Mouse (Mus musculus) heart, adult 2 months (tissue): ENCODE measurements around the gene Ap2m1. TPM values are rescaled to one million over a fixed set of nuclear protein-coding genes. Genes with fewer than 3 reads are reported as not detected.
A peak's percentile ranks its signal among the peaks of the same experiment; 100 is the strongest.

Experiments
- DNase-seq, 2 experiments: peaks; one replicate each; pipeline ENCODE4 v3.0.0; 2021
- H3K27ac ChIP-seq: fragments of 200-600 bp; 2 replicates; pipeline ENCODE4 v1.8.1; 2022
- H3K27me3 ChIP-seq: fragments of 200-500 bp; 2 replicates; pipeline ENCODE4 v1.6.1; 2012; ENCODE audit warnings: mild to moderate bottlenecking, low read length, inconsistent platforms, mixed read lengths; ENCODE audit not compliant: control insufficient read depth, insufficient read depth
- H3K36me3 ChIP-seq: fragments of 200-500 bp; 2 replicates; pipeline ENCODE4 v1.6.1; 2012; ENCODE audit warnings: low read length, inconsistent platforms; ENCODE audit not compliant: control insufficient read depth, insufficient read depth
- H3K4me1 ChIP-seq: fragments of 200-500 bp; 2 replicates; pipeline ENCODE4 v1.6.1; 2011; ENCODE audit warnings: low read length; ENCODE audit not compliant: control insufficient read depth, insufficient read depth
- H3K4me3 ChIP-seq: fragments of 200-600 bp; 2 replicates; pipeline ENCODE4 v1.8.1; 2022
- H3K79me2 ChIP-seq: fragments of 200-500 bp; replicated peaks from 2 replicates; pipeline ENCODE4 v1.6.1; 2012; ENCODE audit warnings: mild to moderate bottlenecking, inconsistent platforms, low read length, moderate library complexity, mixed read lengths; ENCODE audit not compliant: control insufficient read depth, insufficient read depth
- H3K9ac ChIP-seq: fragments of 200-500 bp; 2 replicates; pipeline ENCODE4 v1.6.1; 2012; ENCODE audit warnings: low read depth, mild to moderate bottlenecking, control low read depth, inconsistent platforms, low read length, mixed read lengths
- CTCF ChIP-seq: fragments of 200-600 bp; IDR thresholded peaks from 2 replicates; pipeline ENCODE4 v1.8.1; 2022; ENCODE audit warnings: antibody characterized with exemption, mild to moderate bottlenecking, moderate library complexity
- EP300 ChIP-seq: fragments of 200-500 bp; IDR thresholded peaks from 2 replicates; pipeline ENCODE4 v1.6.1; 2011; ENCODE audit warnings: low read depth, low read length, control low read depth; ENCODE audit not compliant: insufficient read depth
- POLR2A ChIP-seq: fragments of 200-500 bp; IDR thresholded peaks from 2 replicates; pipeline ENCODE4 v1.6.1; 2011; ENCODE audit warnings: mild to moderate bottlenecking, low read depth, low read length, control low read depth; ENCODE audit not compliant: insufficient read depth
- WGBS: fragments of 180-500 bp; shearing (Covaris S2); methylation state at CpG from one replicate; pipeline ENCODE4 v1.1.7; 2018; 5-methylcytosine and 5-hydroxymethylcytosine counted together
- intact Hi-C: fragments of 180-260 bp; cut with DNase I; formaldehyde crosslinking; loops from one replicate; pipeline ENCODE4 v1.15.1; 2025
- polyA plus RNA-seq: library from polyadenylated mRNA; depleted of rRNA; stranded (reverse); fragments of >200 nt; gene quantifications from 2 replicates; pipeline ENCODE4 v1.2.3, GENCODE M21; 2012
- total RNA-seq, 2 experiments: library from RNA; stranded (reverse); gene quantifications; 2 replicates each; pipeline ENCODE4 v1.2.3; 2021

Gene Ap2m1
- total and polyA plus RNA-seq, 3 experiments, result 195 to 307 (median 211) TPM

DNA sequence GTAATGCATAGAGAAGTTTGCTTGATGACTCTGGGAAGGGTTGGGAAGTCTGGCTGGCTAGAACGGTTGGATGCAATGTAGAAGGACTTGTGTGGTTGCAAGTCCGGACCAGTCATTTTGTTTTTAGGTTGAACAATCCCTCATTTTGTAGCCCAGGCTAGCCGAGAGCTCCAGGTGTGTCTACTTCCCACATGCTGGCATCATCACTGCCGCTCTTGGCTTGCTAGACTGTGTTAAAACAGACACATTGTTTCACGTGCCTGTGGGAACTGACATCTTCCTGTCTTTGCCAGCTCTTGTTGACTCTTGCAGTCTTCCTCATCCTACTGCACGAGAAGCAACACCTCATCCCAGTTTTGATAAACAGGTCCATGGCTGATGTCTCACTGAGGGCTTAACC is 19.7 kb downstream of the Ap2m1 start:
- TF ChIP-seq CTCF (no peak), EP300 (no peak), POLR2A (no peak)
- H3K79me2 ChIP-seq, result no peaks in the 10 kb centered on the region
- no peak for DNase-seq
- WGBS, result 73% methylated on average over 6 of the region's 6 CpGs
- no peak overlapping the region for H3K27ac ChIP-seq
- H3K4me1 ChIP-seq, result no peaks in the 10 kb centered on the region
- intact Hi-C loops, result no loop called here
- no peaks in the 10 kb centered on the region for H3K27me3 ChIP-seq
- H3K9ac ChIP-seq, result no peak overlapping the region
- H3K36me3 ChIP-seq, result no peaks in the 10 kb centered on the region; the same call in none of the 2 replicates
- no peak overlapping the region for H3K4me3 ChIP-seq

DNA sequence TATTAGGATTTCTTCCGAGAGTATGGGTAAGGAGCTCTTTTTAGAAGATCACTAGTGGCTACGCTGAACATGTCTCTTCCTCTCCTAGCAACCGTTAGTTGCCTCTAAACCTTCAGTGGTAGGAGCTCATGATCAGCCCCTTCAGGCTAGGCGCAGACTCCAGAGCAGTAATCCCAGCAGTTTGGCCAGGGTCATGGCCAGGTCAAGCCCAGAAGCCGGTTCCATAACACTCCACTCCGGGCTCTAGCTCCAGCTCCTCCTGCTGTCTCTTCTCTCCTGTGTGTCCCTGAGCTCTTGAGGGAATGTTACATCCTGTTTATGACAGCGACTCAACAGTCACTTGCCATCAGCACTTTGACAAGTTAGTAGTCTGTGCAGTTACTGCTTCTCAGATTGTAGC is 22.1 kb downstream of the Ap2m1 start:
- no peak overlapping the region for H3K4me3 ChIP-seq
- intact Hi-C loops, result no loop called here
- no peaks in the 10 kb centered on the region for H3K4me1 ChIP-seq
- no peaks in the 10 kb centered on the region for H3K79me2 ChIP-seq
- no peak overlapping the region for H3K27ac ChIP-seq
- no peaks in the 10 kb centered on the region; the same call in none of the 2 replicates for H3K36me3 ChIP-seq
- 73% methylated on average over 7 of the region's 7 CpGs for WGBS
- H3K9ac ChIP-seq, result no peak overlapping the region
- DNase-seq, result no peak
- no peaks in the 10 kb centered on the region for H3K27me3 ChIP-seq
- TF ChIP-seq EP300, result no peak
- no peak for TF ChIP-seq POLR2A
- no peak for TF ChIP-seq CTCF

DNA sequence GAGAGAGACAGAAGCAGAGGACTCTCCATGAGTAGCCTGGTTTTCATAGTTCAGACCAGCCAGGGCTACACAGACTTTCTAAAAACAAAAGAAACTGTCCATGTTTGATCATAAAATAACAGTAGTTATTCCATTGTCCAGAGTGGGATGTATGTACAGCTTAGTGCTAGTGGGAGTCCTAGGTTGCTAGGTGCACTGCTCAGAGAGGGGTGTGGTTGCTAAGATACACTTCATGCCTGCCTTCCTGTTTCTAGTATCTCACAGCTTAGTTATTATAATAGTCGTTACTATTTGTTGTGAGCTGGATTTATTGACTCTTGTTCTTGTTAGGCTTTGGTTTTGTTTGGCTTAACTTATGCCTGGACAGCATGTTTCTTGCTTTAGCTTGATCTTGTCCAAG is 29.8 kb downstream of the Ap2m1 start:
- Histone ChIP-seq H3K9ac (no peak overlapping the region), H3K79me2 (no peaks in the 10 kb centered on the region), H3K27ac (no peak overlapping the region), H3K4me3 (no peak overlapping the region), H3K36me3 (no peaks in the 10 kb centered on the region), H3K27me3 (no peaks in the 10 kb centered on the region), H3K4me1 (no peaks in the 10 kb centered on the region)
- intact Hi-C loops, result no loop called here
- TF ChIP-seq POLR2A, result no peak
- WGBS, result 60% methylated on average over 1 of the region's 1 CpGs
- no peak for DNase-seq

DNA sequence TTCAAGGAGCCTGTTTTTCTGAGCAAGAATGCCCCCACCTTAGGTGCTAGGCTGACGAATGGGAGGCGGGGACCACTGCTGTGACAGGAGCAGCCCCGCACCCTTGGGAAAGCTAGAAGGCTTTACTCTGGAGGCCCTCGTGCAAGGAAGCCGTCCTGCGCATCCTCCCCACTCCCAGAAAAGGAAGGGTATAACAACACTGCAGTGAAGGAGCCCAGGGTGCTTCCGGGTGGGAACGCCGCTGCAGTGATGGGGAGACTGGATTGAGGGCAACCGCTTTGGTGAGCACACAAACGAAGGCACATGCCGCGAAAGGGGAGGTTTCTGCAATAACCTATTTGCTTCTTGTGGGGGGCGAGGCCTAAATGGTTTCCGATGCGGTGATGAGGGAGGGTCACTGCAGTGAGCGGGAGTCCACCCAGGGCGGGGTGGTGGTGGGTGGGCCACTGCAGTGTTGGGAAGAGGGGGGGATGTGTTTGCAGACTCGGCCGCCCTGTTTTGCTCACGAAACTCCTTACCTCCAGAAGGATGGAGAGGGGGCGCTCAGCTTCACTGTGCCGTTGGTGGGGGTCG is 54.2 kb downstream of the Ap2m1 start, which contains the start of gene Vwa5b2:
TSS of gene Vwa5b2 (plus strand) at position 106 of the 573 bp plus-strand sequence.
- DNase-seq, result no peak
- Histone ChIP-seq H3K27me3 (peaks cover 22% of the 10 kb centered on the region), H3K4me1 (no peaks in the 10 kb centered on the region), H3K4me3 (peak within 1 kb of the TSS; percentile 28), H3K36me3 (no peaks in the 10 kb centered on the region), H3K27ac (no peak within 1 kb of the TSS), H3K9ac (no peak within 1 kb of the TSS), H3K79me2 (no peaks in the 10 kb centered on the region)
- TF ChIP-seq EP300 (no peak), CTCF (no peak), POLR2A (no peak)
- WGBS, result 3% methylated on average over 24 of the region's 24 CpGs
- intact Hi-C loops, result no loop called here

DNA sequence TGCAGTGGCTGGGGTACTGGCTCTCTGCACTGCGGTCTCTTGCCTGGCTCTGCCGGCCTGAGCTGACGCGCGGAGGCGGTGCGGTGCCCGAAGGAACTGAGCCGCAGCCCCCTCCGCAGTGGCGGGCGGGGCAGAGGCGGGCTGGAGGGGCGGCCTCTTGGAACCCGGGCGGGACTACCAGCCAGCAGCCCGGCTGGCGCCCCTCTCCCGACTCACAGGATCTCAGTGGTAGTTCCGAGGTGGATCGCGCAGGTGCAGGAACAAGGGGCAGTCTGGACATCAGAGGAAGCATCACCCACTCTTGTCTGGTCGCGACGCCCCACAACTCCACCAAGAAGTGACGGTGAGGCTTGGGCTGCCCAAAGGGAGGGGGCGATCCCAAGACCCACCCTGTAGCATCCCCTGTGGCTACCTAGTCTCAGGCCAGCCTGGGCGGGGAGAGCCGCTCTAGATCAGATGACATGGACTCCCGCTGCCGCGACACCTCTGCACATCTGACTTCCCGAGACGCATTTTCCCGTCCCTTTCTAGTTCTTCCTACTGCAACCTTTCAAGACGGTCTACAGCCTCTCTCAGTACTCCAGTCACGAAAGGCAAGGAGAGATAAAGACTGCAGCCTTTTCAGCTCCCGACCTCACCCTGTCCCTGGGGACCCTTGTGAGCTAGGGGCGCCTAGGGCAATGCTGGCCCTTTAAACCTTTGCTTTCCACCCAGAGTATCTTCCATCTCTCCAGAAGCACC is 54.8 kb downstream of the Ap2m1 start:
- no peak for TF ChIP-seq CTCF
- no peak for TF ChIP-seq POLR2A
- TF ChIP-seq EP300, result no peak

DNA sequence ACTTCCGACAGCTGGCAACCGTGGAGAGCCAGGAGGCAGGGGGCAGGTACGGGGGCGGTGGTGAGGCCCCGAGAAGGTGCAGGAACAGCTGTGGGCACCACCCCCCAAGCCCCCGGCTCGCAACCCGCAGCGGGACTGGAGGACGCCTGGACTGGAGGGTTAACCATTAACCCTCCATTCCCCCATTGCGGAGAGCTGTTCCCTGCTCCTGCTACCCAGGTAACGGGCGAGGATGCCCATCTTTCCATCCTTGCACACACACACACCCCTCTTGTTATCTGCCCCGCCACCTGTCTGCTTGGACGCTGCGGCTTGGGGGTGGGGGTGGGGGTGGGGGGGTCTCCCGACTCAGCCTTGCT is 55.4 kb downstream of the Ap2m1 start:
- Histone ChIP-seq H3K27me3 (peaks cover 22% of the 10 kb centered on the region), H3K4me3 (no peak overlapping the region), H3K79me2 (no peaks in the 10 kb centered on the region), H3K27ac (no peak overlapping the region), H3K36me3 (no peaks in the 10 kb centered on the region), H3K4me1 (no peaks in the 10 kb centered on the region), H3K9ac (no peak overlapping the region)
- DNase-seq, result no peak
- WGBS, result 3% methylated on average over 17 of the region's 17 CpGs
- intact Hi-C loops, result no loop called here
- TF ChIP-seq CTCF (no peak), POLR2A (no peak), EP300 (no peak)

More for the DNA sequence above, 54.8 kb downstream of the Ap2m1 start:
- no peaks in the 10 kb centered on the region for H3K4me1 ChIP-seq
- H3K4me3 ChIP-seq, result peak overlapping the region; percentile 28
- DNase-seq, result peak in 1 of 2 experiments; percentile 34
- intact Hi-C loops, result no loop called here
- no peaks in the 10 kb centered on the region for H3K36me3 ChIP-seq
- peaks cover 22% of the 10 kb centered on the region for H3K27me3 ChIP-seq
- no peaks in the 10 kb centered on the region for H3K79me2 ChIP-seq
- no peak overlapping the region for H3K27ac ChIP-seq
- no peak overlapping the region for H3K9ac ChIP-seq
- WGBS, result 1% methylated on average over 36 of the region's 39 CpGs
